Mouse (Mus musculus) heart, postnatal 36 days (tissue): ENCODE data around the gene Gm48551. TPM values are rescaled to one million over a fixed set of nuclear protein-coding genes. Genes with fewer than 3 reads are reported as not detected.

Experiments
- DNase-seq, 2 experiments: peaks; one replicate each; pipeline ENCODE4 v3.0.0; 2021 to 2022
- intact Hi-C: fragments of 180-260 bp; cut with DNase I; formaldehyde crosslinking; loops from one replicate; pipeline ENCODE4 v1.15.1; 2025
- total RNA-seq, 2 experiments: library from RNA; stranded (reverse); gene quantifications; 2 replicates each; pipeline ENCODE4 v1.2.3; 2021

Gene Gm48551
- total RNA-seq, 2 experiments from 2014 or later: 1.1 to 2.0 TPM

DNA sequence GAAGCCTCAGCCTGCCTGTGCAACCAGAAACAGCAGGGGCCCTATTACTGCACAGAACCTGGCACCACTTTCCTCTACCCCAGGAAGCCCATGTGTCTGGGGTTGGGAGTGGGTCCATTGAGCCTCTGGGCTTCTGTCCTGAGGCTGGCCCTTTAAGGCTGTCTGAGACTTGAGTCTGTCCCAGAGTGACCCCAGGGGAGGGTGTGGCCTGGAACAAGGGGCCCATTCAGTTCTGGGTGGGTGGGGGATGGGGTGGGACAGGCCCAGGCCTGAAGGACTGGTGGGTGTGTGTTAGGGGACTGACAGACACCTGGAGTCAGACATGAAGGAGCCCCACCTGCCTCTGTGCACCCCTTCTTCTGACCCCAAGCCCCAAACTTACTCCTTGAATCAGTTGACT is 30.4 kb downstream of the Gm48551 start:
- DNase-seq: no peak
- intact Hi-C loops: loop anchor here (1.0 kb wide), 1 partner anchor 16 kb away; no protein-coding TSS in a partner anchor

DNA sequence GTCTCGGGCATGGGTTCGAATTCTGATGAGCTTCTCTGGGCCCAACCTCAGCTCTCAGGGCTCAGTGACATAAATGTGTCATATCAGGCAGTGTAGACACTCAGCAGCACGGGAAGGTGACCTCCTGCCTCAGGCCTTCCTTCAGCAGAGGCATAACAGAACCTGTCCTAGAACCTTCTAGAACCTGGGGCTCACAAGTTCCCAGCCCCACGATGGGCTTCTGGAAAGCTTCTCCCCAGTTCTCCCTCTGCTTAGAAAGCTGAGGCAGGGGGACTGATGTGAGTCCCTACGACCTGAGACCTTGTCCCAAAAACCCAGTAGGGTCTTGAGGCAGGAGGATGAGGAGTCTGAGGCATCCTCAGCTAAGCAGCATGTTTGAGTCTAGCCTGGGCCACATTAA is 30.9 kb downstream of the Gm48551 start:
- no peak for DNase-seq
- intact Hi-C loops: no loop called here

DNA sequence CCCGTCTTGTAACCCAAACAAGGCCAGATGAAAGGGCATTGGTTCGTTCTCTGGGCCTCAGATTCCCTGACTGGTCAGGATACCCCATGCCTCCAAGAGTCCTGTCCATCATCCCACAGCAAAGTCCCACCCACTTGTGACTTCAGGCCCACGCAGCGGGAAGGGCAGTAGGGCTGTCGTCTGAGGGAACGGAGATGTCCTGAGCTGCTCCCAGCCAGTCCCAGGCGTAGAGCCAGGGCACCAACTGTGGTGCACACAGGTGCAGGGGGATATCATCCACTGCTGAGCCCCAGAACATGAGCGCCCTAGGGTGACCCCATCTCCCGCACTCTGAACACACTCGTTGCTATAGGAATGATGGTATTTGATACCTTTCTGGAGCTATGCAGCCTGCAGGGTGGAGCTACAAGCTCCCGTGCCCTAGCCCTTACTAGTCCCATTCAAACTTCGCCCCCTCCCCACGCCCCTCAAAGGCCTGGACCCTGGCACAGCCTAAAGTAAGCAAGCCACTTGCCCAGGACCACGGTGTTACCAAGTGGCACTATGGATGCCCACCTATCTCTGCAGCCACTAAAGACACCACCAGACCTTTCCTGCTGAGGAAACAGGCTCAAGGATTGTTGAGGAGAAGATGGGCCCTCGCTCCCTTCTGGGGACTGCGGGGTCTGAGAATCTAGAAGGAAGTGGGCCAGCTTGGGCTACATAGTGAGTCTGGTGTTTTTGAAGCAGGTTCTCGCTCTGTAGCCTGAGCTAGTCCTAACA is 31.5 kb downstream of the Gm48551 start:
- intact Hi-C loops: no loop called here
- DNase-seq: no peak

DNA sequence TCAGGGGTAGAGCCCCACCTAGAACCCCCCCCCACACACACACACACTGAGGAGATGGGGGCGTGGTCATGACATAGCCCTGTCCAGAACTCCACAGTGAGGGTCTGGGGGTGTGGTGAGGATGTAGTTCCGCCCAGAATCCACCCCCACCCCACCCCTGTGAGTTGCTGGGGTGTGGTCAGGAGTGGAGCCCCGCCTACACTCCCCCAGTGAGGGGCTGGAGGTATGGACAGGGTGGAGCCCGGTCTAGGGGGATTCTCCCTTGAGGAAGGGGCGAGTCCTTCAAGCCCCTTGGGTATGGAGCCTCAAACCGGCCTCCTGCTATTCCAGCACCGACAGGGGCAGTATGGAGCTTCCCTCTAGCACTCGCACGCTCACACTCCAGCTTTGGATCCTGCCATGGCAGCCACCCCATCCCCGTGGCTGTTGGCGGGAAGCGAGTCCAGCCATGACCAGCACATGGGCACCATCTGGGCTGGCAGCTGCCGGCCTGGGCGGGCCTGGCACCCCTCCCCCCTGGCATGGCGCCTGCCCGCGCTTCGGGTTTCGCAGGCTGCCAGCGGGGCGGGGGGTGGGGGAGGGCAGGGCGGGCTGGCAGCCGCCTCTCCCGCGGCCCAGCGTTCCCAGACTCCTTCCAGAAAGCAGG is 32.4 kb downstream of the Gm48551 start:
- intact Hi-C loops: no loop called here
- peak; percentile 82 to 87 for DNase-seq

DNA sequence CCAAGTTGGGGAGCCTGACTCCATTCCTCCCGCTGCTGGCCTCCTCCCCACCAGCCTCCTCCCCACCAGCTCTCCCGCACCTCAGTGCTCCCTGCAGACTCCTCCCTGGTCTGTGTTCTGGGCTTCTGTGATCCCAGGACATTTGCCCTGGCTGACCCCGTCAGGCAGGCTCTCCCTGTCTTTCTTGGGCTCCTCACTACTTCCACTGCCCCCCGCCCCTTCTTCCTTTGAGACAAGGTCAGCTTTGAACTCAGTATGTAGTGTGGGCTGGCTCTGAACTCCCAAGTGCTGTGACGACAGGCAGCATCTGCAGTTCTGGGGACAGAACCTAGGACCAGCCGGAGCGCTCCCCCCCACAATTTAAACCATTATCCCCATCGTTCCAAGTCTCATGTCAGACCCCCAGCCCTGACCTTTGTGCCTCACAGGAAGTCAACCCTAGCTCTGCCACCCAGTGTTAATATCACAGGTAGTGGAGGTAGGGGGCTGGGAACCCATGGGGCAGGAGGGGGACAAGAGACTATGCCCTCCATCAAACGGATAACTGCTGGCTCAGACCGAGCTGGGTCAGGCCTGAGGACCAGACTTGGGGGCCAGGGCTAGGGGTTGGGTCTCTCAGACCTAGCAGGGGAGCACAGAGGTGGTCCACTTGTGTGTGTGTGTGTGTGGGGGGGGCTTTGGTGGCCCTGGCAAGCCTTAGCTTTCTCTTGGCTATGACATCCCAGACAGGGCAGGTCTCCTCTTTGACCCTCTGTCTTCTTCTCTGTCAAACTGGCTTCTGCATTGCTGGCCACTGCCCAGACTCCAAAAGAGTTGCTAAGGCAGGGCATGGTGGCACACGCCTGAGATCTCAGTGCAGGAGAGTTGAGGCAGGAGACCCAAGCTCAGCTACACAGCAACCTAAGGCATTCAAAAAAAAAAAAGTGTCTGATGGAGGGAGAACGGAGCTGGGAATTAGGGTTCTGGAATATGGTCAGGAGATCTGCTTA is 33.3 kb downstream of the Gm48551 start:
- intact Hi-C loops: no loop called here

DNA sequence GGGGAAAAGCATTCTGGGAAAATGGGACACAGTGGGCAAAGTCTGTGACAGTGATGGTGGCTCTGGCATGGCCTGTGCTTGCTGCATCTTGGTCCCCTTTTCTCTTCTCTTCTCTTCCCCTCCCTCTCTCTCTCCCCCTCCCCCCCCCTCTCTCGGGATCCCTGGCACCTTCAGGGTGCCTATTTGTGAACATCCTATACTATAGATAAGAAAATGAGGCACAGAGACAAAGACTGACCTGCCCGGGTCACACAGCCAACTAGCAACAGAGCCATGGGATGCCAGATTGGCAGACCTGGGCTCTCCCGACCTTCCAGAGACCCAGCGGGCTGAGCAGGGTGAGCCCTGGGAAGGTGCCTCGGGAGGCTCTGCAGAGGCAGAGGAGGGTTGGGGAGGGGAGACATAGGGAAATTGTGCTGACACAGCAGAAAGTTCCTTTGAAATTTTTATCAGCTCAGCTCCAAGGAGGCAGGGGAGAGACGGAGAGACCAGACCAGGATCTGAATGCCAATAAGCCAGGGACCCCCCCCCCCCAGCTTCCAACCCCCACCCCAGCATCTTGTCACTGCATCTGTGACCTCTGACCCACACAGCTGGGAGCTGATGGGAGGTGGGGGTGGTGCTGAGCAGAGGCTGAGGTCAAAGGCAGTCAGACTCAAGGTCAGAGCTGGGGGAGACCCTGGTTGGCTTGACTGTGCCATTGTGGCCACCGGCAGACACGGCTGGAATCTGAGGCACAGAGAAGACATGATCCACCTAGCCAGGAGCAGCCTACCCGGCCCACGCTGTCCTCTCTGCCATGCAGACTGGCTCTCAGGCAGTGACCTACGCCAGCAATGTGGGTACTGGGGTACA is 34.2 kb downstream of the Gm48551 start:
- intact Hi-C loops: no loop called here
- no peak for DNase-seq

More for the DNA sequence above, 33.3 kb downstream of the Gm48551 start:
- DNase-seq: no peak

DNA sequence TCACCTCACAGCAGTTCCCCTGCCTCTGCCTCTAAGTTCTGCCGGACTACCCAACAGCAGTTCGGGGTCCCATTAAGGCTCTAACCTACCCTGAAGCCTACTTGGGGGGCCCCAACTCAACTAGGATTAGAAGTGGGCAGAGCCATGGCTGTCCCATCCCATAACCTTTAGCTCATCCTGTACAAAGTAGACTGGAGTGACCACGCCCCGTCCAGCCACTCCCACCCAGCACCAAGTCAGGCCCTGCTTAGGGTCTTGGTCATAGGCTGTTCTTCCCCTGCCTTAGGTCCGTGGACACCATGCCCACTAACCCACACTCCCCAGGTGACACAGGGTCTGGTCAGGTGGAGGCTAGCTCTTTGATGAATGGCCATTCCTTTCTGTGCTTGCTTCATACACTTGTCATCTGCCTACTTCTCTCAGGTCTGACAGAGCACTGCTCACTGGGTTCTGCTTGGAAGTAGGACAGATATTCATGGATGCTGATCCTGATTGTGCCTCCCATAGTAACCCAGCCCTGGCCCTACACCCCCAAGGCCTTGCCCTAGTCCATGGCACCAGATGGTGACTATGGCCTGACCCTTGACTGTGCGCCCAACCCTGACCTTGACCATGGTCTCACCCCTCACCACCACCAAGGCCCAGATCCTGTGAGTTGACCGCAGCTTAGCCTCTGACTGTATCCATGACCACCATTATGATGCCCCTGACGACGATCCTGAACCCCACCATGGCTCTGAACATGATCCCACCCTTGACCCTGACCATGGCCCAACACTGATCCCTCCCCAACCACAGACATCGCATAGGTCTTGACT is 35.1 kb downstream of the Gm48551 start:
- intact Hi-C loops: no loop called here
- peak; percentile 3 to 17 for DNase-seq

DNA sequence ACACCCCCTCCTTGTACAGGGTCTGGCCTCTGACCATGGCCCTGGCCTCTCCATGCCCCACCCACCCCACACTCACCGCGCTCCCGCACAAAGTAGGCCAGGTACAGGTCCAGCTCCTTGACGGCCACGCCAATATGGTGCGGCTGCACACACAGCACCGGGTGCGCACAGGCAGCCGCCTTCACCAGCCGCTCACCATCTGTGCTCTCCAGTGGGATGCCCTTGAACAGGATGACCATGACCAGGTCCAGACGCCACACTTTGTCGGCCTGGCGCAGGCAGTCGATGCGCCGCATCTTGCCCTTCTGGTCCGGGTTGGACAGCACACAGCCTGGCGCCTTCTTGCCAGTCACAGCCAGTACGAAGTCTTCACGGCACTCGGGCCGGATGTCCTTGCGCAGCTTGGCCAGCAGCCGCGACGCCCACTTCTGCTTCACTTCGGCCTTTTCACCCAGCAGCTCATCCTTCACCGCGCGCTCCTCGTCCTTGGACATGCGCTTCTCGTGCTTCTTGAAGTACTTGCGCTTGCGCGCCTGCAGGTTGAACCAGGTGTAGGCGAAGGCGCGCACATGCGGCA is 36.0 kb downstream of the Gm48551 start:
- peak in 1 of 2 experiments; percentile 3 for DNase-seq
- intact Hi-C loops: no loop called here

DNA sequence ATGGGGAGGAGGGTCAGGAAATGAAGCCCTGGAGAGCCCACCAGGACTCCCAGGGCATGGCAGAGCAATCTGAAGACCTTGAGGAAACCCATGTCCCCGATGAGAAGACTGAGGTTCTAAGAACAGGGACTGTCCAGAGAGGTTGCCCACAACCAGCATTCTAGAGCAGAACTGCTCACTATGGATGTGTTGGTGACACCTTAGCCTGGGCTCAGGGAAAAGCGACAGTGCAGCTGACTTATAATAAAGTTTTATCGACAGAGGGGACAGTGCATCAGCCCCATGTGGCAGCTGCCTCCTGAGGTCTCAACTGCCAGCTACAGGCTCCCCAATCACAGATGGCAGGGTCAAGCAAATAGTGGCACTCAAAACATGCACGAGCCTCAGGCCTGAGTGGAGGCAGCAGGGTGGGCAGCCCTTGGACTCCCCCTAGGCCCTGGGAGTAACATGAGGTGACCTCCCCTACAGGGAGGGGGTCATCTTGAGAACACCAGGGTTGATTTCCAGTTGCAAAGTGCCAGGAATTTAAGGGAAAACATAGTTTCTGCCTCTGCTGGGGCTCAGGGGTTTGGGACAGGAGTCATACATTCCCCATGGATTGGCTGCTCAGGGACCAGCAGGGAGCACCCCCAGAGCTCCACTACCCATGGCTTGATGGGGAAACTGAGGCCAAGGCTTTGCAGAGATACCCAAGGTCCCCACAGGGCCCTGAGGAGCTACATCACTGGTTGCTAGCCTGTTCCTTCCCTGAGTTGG is 37.0 kb downstream of the Gm48551 start:
- intact Hi-C loops: no loop called here
- peak; percentile 2 to 11 for DNase-seq

DNA sequence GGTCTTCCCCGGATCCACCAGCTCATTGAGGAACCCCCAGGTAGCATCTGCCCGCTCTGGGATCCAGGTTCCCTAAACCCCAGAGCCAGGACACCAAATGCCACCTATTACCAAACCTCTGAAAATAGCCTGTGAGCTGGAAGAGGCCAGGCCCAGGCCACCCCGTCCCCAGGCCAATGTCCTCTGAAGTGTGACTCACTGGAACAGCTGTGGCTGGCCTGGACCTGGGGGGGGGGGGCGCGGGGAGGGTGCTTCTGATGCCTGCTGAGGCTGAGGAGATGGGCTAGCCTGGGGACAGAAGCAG is 37.5 kb downstream of the Gm48551 start:
- DNase-seq: peak; percentile 15 to 41
- intact Hi-C loops: no loop called here

DNA sequence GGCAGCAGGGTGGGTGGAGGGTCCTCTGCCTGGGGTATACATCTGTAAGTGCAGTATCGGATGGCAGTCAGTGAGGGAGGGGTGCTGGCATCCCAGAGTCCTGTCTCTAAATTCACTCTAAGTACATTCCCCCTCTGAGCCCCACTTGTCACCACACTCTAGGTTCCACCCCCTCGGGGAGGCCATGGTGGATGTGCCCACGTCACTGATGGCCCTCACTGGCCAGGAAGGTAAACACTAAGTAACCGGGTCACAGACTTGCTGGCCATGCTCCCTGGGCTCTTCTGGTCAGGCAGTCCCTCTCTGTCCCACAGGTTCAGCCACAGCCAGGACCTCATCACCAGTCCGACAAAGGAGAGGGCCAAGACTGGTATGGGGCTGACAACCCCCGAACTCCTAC is 37.9 kb downstream of the Gm48551 start:
- intact Hi-C loops: no loop called here
- peak in 1 of 2 experiments; percentile 6 for DNase-seq

DNA sequence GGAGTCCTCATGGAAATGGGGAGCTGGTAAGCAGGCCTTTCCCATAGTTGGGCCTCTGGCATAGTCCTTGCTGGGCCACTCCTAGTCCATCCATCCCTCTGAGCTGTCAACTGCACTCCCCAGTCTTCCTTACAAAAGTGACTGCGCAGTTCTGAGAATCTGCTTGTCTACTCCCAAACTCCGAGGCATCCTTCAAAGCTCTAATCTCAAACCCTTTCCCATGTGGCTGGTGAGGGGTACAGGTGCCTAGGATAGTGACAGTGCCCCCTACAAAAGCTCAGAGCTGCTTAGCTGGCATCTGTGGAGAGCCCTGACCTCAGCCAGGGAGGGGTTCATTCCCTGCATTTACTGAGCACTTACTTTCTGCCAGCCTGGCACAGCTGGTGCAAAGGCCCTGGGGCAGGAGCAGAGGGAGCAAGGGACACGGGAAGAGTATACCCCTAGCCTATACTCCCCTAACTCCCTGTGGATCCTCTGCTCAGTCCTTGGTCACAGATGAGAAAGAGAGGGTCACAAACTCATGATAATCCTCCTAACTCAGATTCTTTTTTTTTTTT is 38.5 kb downstream of the Gm48551 start:
- intact Hi-C loops: no loop called here
- no peak for DNase-seq

DNA sequence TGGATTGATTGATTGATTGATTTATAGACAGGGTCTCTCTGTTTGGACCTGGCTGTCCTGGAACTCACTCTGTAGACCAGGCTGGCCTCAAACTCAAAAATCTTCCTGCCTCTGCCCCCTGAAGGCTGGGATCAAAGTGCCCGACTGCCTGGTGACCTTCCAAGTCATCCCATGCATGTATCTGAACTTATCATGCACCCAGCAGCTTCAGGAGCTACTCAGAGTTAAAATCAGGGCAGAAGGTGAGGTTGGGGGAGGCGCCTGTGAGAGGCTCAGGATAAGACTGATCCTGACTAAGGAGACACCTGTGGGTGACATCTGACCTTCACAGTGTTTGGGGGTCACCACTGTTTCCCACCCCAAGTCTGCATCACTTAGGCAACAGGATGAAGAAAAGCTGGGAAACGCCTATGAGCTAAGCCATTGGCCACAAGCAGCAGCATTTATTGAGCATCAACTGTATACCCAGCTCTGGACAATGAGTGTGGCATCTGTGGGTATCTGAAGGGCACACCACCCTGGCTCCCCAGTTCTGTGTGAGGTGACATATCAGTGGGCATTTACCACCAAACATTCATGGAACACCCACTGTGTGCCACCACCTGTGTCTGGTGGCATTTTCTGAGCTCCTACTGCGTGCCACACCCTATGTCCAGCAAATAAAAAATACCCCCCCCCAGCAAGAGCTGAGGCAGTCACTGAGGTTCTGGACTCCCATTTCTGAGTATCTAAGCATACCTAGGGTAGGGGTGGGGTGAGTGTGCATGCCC is 39.4 kb downstream of the Gm48551 start:
- intact Hi-C loops: loop anchor here (2.0 kb wide), 1 partner anchor 13 kb away; no protein-coding TSS in a partner anchor
- peak in 1 of 2 experiments; percentile 1 for DNase-seq

DNA sequence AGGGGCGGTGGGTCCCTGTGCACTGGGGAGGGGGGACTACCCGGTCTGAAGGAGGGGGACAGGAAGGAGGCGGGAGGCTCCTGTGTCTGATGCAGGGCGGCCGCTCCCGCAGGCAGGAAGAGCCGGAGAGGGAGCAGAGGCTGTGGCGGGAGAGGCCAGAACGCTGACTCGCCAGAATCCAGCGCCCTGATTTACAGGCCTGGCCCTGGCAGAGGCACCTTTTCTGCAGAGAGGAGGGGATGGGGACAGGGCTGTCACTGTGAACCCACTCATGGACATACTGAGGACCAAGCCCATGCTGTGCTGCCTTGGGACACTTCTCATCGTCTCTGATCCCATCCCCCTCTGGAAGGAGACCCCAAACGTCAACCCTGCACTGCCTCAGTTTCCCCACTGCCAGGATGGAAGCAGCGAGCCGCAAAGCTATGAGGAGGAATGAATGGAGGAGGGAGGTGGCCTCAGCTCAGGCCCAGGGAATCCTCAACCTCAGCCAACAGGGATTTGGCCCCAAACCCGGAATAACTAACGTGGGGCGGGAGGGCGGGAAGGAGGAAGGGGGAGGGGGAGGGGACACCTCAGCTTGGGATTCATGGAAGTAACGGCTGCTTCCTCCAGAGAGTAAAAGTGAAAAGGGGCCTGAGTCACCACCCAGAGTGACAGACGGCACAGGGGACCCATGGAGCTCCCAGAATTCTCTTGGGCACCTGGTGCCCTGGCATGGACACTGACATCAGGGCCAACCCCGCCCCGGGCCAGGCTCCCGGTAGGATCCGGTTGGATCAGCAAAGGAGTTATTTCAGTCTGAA is 40.2 kb downstream of the Gm48551 start:
- intact Hi-C loops: loop anchor here (2.0 kb wide), 1 partner anchor 14 kb away; no protein-coding TSS in a partner anchor
- peak; percentile 57 to 72 for DNase-seq

DNA sequence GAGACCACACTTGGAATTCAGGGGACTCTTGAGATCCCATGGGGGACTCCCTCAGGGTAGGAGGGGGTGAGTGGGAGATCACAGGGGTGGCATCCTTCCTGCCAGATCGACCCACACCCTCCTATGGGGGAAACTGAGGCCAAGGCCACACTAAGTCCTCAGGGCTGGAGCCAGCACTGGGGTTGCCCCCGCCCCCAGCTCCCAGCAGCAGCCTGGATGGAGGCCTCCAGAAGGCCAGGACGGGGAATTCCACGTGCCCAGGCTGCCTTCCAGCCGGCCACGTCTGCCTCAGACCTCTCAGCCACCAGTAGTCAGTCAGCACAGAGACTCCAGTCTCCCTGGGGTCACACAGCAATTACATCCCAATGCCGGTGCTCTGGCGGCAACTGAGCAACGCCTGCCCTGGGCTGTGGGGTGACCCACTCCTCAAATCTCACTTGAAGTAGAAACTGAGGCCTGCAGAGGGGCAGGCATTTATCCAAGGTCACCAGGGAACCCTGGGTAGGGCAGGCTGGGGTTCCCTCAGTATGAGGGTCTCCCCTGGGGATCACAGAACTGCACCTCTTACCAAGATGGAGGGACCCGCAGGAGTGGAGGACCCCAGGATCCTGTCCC is 41.1 kb downstream of the Gm48551 start:
- peak; percentile 52 to 72 for DNase-seq
- intact Hi-C loops: loop anchor here (2.0 kb wide), 1 partner anchor 15 kb away; no protein-coding TSS in a partner anchor
